Mouse (Mus musculus): Measurements from ENCODE around the gene Hist2h3b. TPM values are rescaled to one million over a fixed set of nuclear protein-coding genes. Genes with fewer than 3 reads are reported as not detected.

The Hist2h3b gene
- polyA plus RNA-seq, 1 experiment from 2014 or later: 0.83 TPM

- TF ChIP-seq CTCF (IDR thresholded peaks at IDR 0.05): no peak
- no peaks in the 10 kb centered on the region for H3K27me3 ChIP-seq
- ATAC-seq (no peak), DNase-seq (ENCODE audit: low read depth, low spot score) (no peak)
- ChIA-PET CTCF (no interaction called here), POLR2A (no interaction called here)
- in situ Hi-C loops (cut with MboI; ENCODE audit: low pct_unique_long_range_greater_than_20kb): no loop called here
These were observed 24.2 kb downstream of the Hist2h3b start for GRCm38 (mm10) chr3:96292641-96293040.

DNA sequence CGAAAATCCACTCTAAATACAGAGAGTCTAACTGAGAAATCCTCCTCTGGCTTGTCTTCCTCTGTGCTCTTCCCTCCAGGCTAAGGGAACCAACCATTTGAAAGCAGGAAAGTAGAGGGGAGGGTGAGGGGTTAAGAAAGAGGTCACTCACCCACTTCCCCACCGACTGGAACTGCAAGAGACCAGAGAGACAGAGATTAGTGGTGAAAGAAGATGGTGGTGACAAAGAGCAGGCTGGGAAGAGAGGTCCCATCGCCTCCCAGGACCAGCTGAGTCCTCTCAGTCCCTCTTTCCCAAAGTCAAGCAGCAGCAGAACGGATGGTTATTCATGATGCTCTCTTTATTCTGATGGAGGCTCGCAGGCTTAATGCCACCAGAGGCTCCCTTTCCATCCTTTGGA is 24.9 kb downstream of the Hist2h3b start:
- CTCF ChIA-PET: no interaction called here
- DNase-seq (ENCODE audit: low read depth, low spot score) (no peak), ATAC-seq (no peak)
- in situ Hi-C loops (cut with MboI; ENCODE audit: low pct_unique_long_range_greater_than_20kb): no loop called here
- no peaks in the 10 kb centered on the region for H3K27me3 ChIP-seq
- POLR2A ChIA-PET: no interaction called here
- TF ChIP-seq CTCF (IDR thresholded peaks at IDR 0.05): no peak

GRCm38 (mm10) chr3:96293787-96294186 is 25.3 kb downstream of the Hist2h3b start, which contains the start of gene Fcgr1:
Gene Fcgr1, minus strand, starts transcription at chr3:96293969.
- H3K27me3 ChIP-seq: no peaks in the 10 kb centered on the region
- TF ChIP-seq CTCF (IDR thresholded peaks at IDR 0.05): no peak
- ATAC-seq (no peak), DNase-seq (ENCODE audit: low read depth, low spot score) (no peak)
- POLR2A ChIA-PET: interaction anchor here (0.7 kb wide), 1 partner anchor 32 kb away, joined by 3 read pairs; no protein-coding TSS in a partner anchor
- CTCF ChIA-PET: no interaction called here
- in situ Hi-C loops (cut with MboI; ENCODE audit: low pct_unique_long_range_greater_than_20kb): no loop called here

- H3K27me3 ChIP-seq: no peaks in the 10 kb centered on the region
- DNase-seq (ENCODE audit: low read depth, low spot score) (no peak), ATAC-seq (no peak)
- TF ChIP-seq CTCF (IDR thresholded peaks at IDR 0.05): no peak
- ChIA-PET POLR2A (no interaction called here), CTCF (interaction anchor here (1.0 to 1.2 kb wide), 2 partner anchors 10 to 14 kb away, joined by 3 to 7 read pairs; no protein-coding TSS in a partner anchor)
- in situ Hi-C loops (cut with MboI; ENCODE audit: low pct_unique_long_range_greater_than_20kb): no loop called here
These were observed 29.9 kb downstream of the Hist2h3b start for GRCm38 (mm10) chr3:96298360-96298759.

DNA sequence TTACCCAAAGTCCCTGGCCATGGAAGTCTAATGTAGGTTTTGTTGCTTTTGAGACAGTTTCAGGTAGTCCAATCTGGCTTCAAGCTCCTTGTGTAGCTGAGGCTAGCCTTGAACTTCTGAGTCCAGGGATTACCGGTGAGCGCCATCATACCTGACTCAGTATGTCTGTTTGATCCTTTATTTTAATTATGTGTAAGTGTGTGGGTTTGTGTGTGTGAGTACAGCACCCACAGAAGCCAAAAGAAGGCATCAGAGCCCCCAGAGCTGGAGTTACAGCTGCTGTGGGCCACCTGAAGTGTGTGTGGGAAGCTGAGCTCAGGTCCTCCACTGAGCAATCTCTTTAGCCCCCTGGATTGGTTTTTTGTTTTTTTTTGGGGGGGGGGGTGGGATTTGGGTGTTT is 31.1 kb downstream of the Hist2h3b start:
- H3K27me3 ChIP-seq: no peaks in the 10 kb centered on the region
- ATAC-seq (no peak), DNase-seq (ENCODE audit: low read depth, low spot score) (no peak)
- no peak for TF ChIP-seq CTCF (IDR thresholded peaks at IDR 0.05)
- in situ Hi-C loops (cut with MboI; ENCODE audit: low pct_unique_long_range_greater_than_20kb): no loop called here
- ChIA-PET POLR2A (no interaction called here), CTCF (interaction anchor here (1.2 kb wide), 1 partner anchor 15 kb away, joined by 3 read pairs; no protein-coding TSS in a partner anchor)

DNA sequence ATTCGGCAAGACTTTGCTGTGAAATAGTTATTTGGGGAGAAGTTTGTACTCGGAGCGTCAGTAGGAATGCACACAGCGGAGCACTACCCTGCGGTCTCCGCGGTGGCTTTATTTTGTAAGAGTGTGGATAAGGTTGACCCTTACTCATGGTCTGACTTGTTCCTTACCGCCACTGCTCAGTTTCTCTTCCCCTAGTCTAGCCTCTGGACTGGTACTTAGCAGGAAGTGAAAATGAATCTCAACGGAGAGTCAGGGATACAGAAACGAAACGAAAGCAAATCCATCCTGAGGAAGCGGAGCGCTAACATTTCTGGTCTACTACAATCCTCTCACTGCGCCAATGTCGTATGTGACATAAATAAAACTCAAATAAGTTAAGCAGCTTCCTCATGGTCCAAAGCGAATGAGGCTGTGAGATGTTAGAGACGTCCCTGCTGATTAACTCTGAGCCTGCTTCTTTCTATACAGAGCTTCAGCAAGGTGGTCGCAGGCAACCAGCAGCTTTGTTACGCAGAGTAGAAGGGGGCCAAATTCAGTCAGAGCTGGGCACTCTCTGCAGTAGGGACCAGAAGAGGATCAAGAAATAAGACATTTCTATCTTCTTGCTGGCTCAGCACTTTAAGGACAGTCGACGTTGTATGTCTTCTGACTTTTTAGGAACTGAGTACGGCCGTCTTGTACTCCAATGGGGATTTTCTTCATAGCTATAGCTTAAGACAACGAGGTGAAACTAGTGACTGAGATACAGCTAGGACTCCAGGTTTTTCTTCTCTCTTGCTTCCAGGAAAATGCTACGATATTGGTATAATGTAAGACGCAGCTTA is 32.5 kb downstream of the Hist2h3b start:
- ATAC-seq: no peak
- TF ChIP-seq CTCF (IDR thresholded peaks at IDR 0.05): no peak
- in situ Hi-C loops (cut with MboI; ENCODE audit: low pct_unique_long_range_greater_than_20kb): no loop called here
- CTCF ChIA-PET: interaction anchor here (0.7 to 1.4 kb wide), 3 partner anchors 13 to 16 kb away, joined by 3 read pairs; no protein-coding TSS in a partner anchor
- POLR2A ChIA-PET: interaction anchor here (0.8 kb wide), 1 partner anchor 35 kb away, joined by 4 read pairs; no protein-coding TSS in a partner anchor
- no peaks in the 10 kb centered on the region for H3K27me3 ChIP-seq
- DNase-seq (ENCODE audit: low read depth, low spot score): no peak

DNA sequence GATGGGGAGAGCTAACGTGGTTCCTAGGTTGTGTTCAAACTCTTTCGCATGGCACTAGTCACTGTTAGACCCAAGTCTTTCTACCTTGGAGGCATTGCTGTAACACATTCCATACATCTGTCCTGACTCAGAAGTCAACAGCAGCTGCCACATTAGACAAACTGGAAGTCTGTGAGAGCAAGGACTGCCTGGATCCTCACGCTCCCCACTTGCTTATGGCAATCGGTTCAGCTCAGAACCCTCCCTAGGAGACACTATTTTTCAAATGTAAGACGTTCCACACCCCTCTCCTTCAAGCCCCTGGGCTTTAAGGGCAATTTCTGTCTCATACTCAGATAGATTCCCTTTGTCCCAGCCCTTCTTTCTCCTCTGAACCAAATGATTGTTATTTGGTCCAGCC is 33.6 kb downstream of the Hist2h3b start:
- ChIA-PET CTCF (interaction anchor here (1.4 kb wide), 1 partner anchor 15 kb away, joined by 3 read pairs; no protein-coding TSS in a partner anchor), POLR2A (no interaction called here)
- no peak for ATAC-seq
- DNase-seq (ENCODE audit: low read depth, low spot score): no peak
- no peak for TF ChIP-seq CTCF (IDR thresholded peaks at IDR 0.05)
- in situ Hi-C loops (cut with MboI; ENCODE audit: low pct_unique_long_range_greater_than_20kb): no loop called here
- H3K27me3 ChIP-seq: no peaks in the 10 kb centered on the region

- no peak for DNase-seq (ENCODE audit: low read depth, low spot score)
- no peak for ATAC-seq
- TF ChIP-seq CTCF (IDR thresholded peaks at IDR 0.05): no peak
- in situ Hi-C loops (cut with MboI; ENCODE audit: low pct_unique_long_range_greater_than_20kb): no loop called here
- CTCF ChIA-PET: interaction anchor here (0.8 to 3.0 kb wide), 2 partner anchors 19 to 29 kb away, joined by 4 to 8 read pairs; no protein-coding TSS in a partner anchor
- no peaks in the 10 kb centered on the region for H3K27me3 ChIP-seq
- POLR2A ChIA-PET: no interaction called here
These were observed 38.1 kb downstream of the Hist2h3b start for GRCm38 (mm10) chr3:96306506-96306905.

- CTCF ChIA-PET: interaction anchor here (1.8 kb wide), 1 partner anchor 17 kb away, joined by 7 read pairs; no protein-coding TSS in a partner anchor
- ATAC-seq (no peak), DNase-seq (ENCODE audit: low read depth, low spot score) (no peak)
- no peaks in the 10 kb centered on the region for H3K27me3 ChIP-seq
- POLR2A ChIA-PET: no interaction called here
- in situ Hi-C loops (cut with MboI; ENCODE audit: low pct_unique_long_range_greater_than_20kb): no loop called here
- no peak for TF ChIP-seq CTCF (IDR thresholded peaks at IDR 0.05)
These were observed 41.0 kb downstream of the Hist2h3b start for GRCm38 (mm10) chr3:96309441-96309840.

GRCm38 (mm10) chr3:96312341-96313098 is 44.1 kb downstream of the Hist2h3b start:
- ChIA-PET POLR2A (no interaction called here), CTCF (interaction anchor here (1.8 to 2.8 kb wide), 2 partner anchors 13 to 14 kb away, joined by 6 to 7 read pairs; no protein-coding TSS in a partner anchor)
- H3K27me3 ChIP-seq: no peaks in the 10 kb centered on the region
- in situ Hi-C loops (cut with MboI; ENCODE audit: low pct_unique_long_range_greater_than_20kb): no loop called here
- DNase-seq (ENCODE audit: low read depth, low spot score): peak; percentile 31
- no peak for TF ChIP-seq CTCF (IDR thresholded peaks at IDR 0.05)
- ATAC-seq: peak; percentile 83

Other genes starting within 250 kb of the Hist2h3b start
- gene Vps45, start 210.2 kb upstream of the Hist2h3b start, polyA plus RNA-seq (2021): 36.2 TPM
- gene Otud7b, start 164.1 kb upstream of the Hist2h3b start, polyA plus RNA-seq (2021): 45.3 TPM
- 104 TPM for gene Mtmr11, start 106.7 kb upstream of the Hist2h3b start, polyA plus RNA-seq (2021)
- 119 TPM for gene Sf3b4, start 96.3 kb upstream of the Hist2h3b start, polyA plus RNA-seq (2021)
- gene Sv2a, start 87.5 kb upstream of the Hist2h3b start, polyA plus RNA-seq (2021): 13.8 TPM
- gene Bola1, start 48.9 kb upstream of the Hist2h3b start, polyA plus RNA-seq (2021): 55.3 TPM
- 1.0 TPM for gene Hist2h2ab, start 48.8 kb upstream of the Hist2h3b start, polyA plus RNA-seq (2021)
- 3.4 TPM for gene Hist2h2ac, start 47.8 kb upstream of the Hist2h3b start, polyA plus RNA-seq (2021)
- gene Hist2h2be, start 47.5 kb upstream of the Hist2h3b start, polyA plus RNA-seq (2021): 5.6 TPM
- 3.7 TPM for gene Hist2h3c2, start 29.5 kb upstream of the Hist2h3b start, polyA plus RNA-seq (2021)
- gene Hist2h2aa2, start 28.4 kb upstream of the Hist2h3b start, polyA plus RNA-seq (2021): 13.1 TPM
- 8.0 TPM for gene Hist2h2aa1, start 23.2 kb upstream of the Hist2h3b start, polyA plus RNA-seq (2021)
- gene Hist2h3c1, start 22.0 kb upstream of the Hist2h3b start, polyA plus RNA-seq (2021): not detected
- 0.72 TPM for gene Hist2h4, start 5.3 kb upstream of the Hist2h3b start, polyA plus RNA-seq (2021)
- gene Hist2h2bb, start 1.1 kb downstream of the Hist2h3b start, polyA plus RNA-seq (2021): 8.0 TPM
- gene Fcgr1, start 25.3 kb downstream of the Hist2h3b start, polyA plus RNA-seq (2021): 0.50 TPM
- gene BC107364, start 183.7 kb downstream of the Hist2h3b start, polyA plus RNA-seq (2021): not detected

Data from Patski (cell line).